Mouse (Mus musculus) granulocyte monocyte progenitor cell, adult 5-6 weeks (primary cell): ENCODE data around the gene Sh3bp5. TPM values are rescaled to one million over a fixed set of nuclear protein-coding genes. Genes with fewer than 3 reads are reported as not detected.

Experiments used
- ATAC-seq: replicated peaks from 2 replicates; pipeline ENCODE4 v1.8.0; 2016; ENCODE audit warnings: mild to moderate bottlenecking, moderate TSS enrichment, inconsistent platforms; ENCODE audit not compliant: poor library complexity, severe bottlenecking
- total RNA-seq, 2 experiments: library from RNA; stranded (forward) in 1 of 2; stranded (reverse) in 1 of 2; fragments of 200-712, 200-1000 nt in 1 of 2; fragments of >200 nt in 1 of 2; fragmentation: Nextera tagmentation in 1 of 2; gene quantifications; 2 replicates each; pipeline ENCODE4 v1.2.3; 2014 to 2017

Gene Sh3bp5
- total RNA-seq, 2 experiments from 2014 or later = 2.7 to 6.3 TPM

DNA sequence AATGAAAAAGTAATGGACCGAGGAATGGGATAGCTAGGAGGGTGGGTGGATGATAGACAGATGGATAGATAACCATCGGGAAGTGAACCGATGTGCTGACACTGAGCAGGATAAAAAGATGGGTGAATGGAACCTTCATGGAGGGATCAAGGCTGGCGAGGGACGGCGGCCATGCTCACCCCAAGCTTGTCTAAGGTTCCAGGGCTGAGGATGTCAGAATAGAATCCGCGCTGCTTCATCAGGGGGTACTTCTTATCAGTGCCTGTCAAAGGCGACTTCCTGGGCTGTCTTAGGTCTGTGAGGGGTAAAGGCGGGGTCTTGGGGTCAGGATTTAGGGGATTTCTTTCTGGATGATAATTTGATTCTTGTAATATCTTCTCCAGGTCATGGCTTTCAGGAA lies 116.3 kb downstream of the Sh3bp5 start:
- ATAC-seq = no peak

DNA sequence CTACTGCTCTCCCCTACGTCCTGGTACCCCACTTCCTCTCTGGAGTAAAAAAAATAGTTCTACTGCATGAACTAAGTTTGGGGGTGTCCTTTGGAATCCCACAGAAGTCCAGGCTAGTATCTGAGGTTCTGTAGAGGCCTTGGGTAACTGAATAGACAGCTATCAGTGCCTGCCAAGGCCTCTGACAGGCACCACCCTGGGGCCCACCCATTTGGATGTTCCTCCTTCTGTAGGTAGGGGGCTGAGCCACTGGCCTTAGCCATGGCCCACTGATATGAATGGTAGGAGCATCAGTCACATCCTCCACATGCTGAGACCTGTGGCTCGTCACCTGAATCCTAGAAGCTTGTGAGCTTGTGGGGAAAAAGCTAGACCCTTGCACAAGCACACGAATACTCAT lies 118.1 kb downstream of the Sh3bp5 start:
- ATAC-seq = no peak

DNA sequence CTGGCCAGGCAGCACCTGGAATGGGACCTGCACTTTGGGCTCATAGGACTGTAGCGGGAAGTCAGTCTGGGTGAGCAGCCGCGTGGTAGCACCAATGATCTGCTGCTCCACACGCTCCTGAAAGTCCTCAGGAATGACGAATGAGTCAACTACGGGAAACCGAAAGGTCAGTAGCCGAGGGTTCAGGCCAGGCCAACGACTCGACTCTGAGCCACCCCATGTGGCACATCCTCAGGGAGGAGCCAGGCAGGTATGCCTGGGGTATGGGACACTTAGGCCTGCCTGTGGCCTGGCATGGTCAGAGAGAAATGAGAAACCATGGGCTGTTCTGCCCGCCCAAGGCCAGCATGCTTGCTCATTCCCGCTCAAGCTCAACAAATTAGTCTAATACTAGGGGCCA lies 119.3 kb downstream of the Sh3bp5 start:
- ATAC-seq = no peak

DNA sequence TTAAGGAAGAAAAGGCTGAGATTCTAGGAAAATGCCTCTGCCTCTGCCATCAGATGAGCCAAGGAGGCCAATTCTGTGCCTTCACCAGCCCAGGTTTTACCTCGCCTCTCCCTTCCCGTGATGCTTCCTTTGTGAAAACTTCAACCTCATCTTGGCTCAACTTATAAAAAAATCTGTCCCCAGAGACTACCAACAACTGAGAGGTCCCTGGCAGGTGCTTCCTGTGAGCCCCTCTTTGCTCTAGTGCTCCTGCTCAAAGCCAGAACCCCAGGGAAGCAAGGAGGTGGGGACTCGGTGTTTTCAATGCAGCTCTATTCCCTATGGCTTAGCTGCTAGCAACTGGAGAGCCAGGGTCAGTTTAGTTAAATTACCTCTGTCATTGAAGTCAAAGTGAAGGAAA lies 122.7 kb downstream of the Sh3bp5 start:
- no peak for ATAC-seq

Other genes starting within 250 kb of the Sh3bp5 start
- gene Tnnc1, start 227.8 kb downstream of the Sh3bp5 start, total RNA-seq (2014; fragmentation: Nextera tagmentation) = 4.1 TPM in 1 of 2 replicates, not detected in the other
- gene Tnnc1, start 227.8 kb downstream of the Sh3bp5 start, total RNA-seq (2017) = 0.82 TPM in 1 of 2 replicates, not detected in the other
- gene Nisch, start 219.1 kb downstream of the Sh3bp5 start, total RNA-seq (2014; fragmentation: Nextera tagmentation) = 137 and 211 TPM in 2 replicates
- gene Nisch, start 219.1 kb downstream of the Sh3bp5 start, total RNA-seq (2017) = 86.1 and 111 TPM in 2 replicates
- gene Sema3g, start 218.2 kb downstream of the Sh3bp5 start, total RNA-seq (2014; fragmentation: Nextera tagmentation) = 0.21 TPM in 1 of 2 replicates, not detected in the other
- gene Sema3g, start 218.2 kb downstream of the Sh3bp5 start, total RNA-seq (2017) = not detected in 2 replicates
- 13.9 and 15.2 TPM in 2 replicates for gene Phf7, start 184.8 kb downstream of the Sh3bp5 start, total RNA-seq (2014; fragmentation: Nextera tagmentation)
- 14.8 and 17.4 TPM in 2 replicates for gene Phf7, start 184.8 kb downstream of the Sh3bp5 start, total RNA-seq (2017)
- gene Bap1, start 184.6 kb downstream of the Sh3bp5 start, total RNA-seq (2014; fragmentation: Nextera tagmentation) = 29.9 and 40.9 TPM in 2 replicates
- 47.9 and 54.8 TPM in 2 replicates for gene Bap1, start 184.6 kb downstream of the Sh3bp5 start, total RNA-seq (2017)
- 0.02 and 0.32 TPM in 2 replicates for gene Dnah1, start 112.2 kb downstream of the Sh3bp5 start, total RNA-seq (2014; fragmentation: Nextera tagmentation)
- 0.05 and 0.17 TPM in 2 replicates for gene Dnah1, start 112.2 kb downstream of the Sh3bp5 start, total RNA-seq (2017)
- gene Capn7, start 99.4 kb downstream of the Sh3bp5 start, total RNA-seq (2014; fragmentation: Nextera tagmentation) = 35.9 and 42.7 TPM in 2 replicates
- 49.2 and 61.5 TPM in 2 replicates for gene Capn7, start 99.4 kb downstream of the Sh3bp5 start, total RNA-seq (2017)
- 26.3 and 35.0 TPM in 2 replicates for gene Eaf1, start 58.3 kb upstream of the Sh3bp5 start, total RNA-seq (2014; fragmentation: Nextera tagmentation)
- gene Eaf1, start 58.3 kb upstream of the Sh3bp5 start, total RNA-seq (2017) = 26.5 and 31.4 TPM in 2 replicates
- gene Mettl6, start 59.0 kb upstream of the Sh3bp5 start, total RNA-seq (2014; fragmentation: Nextera tagmentation) = 62.4 and 64.9 TPM in 2 replicates
- 110 and 131 TPM in 2 replicates for gene Mettl6, start 59.0 kb upstream of the Sh3bp5 start, total RNA-seq (2017)
- gene Colq, start 155.3 kb upstream of the Sh3bp5 start, total RNA-seq (2014; fragmentation: Nextera tagmentation) = not detected in 2 replicates
- not detected in 2 replicates for gene Colq, start 155.3 kb upstream of the Sh3bp5 start, total RNA-seq (2017)
- gene Gm49387, start 204.8 kb upstream of the Sh3bp5 start, total RNA-seq (2014; fragmentation: Nextera tagmentation) = not detected in 2 replicates
- not detected in 2 replicates for gene Gm49387, start 204.8 kb upstream of the Sh3bp5 start, total RNA-seq (2017)
- gene Btd, start 204.9 kb upstream of the Sh3bp5 start, total RNA-seq (2014; fragmentation: Nextera tagmentation) = 23.4 and 25.4 TPM in 2 replicates
- 11.3 and 12.4 TPM in 2 replicates for gene Btd, start 204.9 kb upstream of the Sh3bp5 start, total RNA-seq (2017)
- 6.0 and 23.7 TPM in 2 replicates for gene Hacl1, start 205.2 kb upstream of the Sh3bp5 start, total RNA-seq (2014; fragmentation: Nextera tagmentation)
- 24.1 and 24.3 TPM in 2 replicates for gene Hacl1, start 205.2 kb upstream of the Sh3bp5 start, total RNA-seq (2017)